Mouse (Mus musculus) testis, postnatal 14 days (tissue): ENCODE data around the gene Galnt13.
"Not testable (repeated sequence)": the region's sequence is repeated elsewhere in the genome, so short reads cannot be mapped to it uniquely, and the experiment has no call there.

Experiments used
- DNase-seq: peaks from one replicate; pipeline ENCODE4 v3.0.0; 2021; ENCODE audit warnings: low spot score

Galnt13 gene

DNA sequence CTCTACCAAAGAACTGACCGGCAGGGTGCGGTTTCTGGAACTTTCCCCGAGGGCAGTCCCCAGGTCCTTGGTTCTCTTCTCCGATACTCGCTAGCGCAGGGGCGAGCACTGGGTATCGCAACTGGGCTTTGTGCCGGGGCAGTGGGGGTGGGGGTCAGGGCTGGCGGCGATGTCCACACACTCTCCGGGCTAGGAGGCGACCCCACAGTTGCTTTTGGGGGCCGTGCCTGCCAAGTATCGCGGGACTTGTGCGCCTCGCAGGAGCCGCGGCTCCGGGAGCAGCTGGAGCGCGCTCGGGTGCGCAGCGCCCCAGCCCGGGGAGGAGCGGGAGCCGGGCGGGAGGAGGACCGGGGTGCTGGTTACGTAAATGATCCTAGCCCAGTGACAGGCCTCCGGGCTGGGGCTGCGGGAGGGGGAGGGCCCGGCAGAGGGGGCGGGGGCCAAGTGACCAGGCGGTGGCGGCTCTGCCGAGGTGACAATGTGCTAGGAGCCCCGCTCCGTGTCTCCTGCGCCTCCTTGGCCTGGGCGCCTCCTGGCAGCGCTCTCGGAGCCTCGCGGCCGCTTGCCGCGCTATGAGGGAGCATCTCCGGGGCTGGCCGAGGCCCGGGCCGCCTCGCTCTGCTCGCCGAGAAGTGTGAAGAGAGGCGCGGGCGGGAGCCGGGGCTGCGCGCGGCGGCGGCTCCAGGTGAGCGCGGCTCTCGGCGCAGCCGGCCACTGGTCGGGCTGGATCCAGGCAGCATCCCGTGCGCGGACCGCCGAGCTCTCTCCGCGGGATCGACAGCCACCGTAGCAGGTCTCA, at the start of gene Galnt13:
Gene Galnt13, plus strand, starts transcription at position 381 of the 799 bp plus-strand sequence.
- DNase-seq, result peak; percentile 17

DNA sequence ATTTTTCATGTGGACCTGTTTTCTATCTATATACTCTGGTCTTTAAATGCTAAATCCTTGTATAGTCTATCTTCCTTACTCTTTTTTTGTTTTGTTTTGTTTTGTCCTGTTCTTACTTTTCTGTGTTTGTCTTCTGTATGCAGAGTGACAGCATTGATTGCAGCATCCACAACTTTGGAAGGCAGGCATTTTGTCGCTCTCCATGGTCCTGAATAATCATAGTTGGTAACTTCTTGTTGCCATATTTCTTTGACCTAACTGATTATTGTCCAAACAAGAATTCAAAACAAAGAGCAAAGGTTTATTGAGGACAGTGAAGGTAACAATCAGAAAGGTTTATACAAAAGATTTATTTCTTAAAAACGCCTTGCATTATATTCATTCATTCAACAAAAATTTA, 5.1 kb upstream of the Galnt13 start:
- no peak for DNase-seq

DNA sequence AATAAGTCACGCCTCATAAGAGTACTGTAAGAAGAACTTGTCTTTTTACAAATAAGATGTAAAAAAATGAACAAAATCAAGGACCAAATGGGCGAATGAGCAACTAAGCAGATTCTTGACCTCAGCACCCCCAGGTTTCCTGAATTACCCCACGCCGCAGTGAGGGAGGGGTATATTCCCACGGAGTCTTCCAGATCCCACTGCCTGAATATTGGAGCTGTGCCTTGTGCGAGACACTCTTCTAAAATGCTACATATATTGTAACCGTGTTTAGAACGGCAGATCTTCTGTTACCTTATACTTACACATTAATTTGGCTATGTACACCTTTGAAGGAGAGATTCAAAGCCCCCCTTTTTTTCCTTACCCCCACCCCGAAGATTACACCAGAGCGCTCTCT, 737 bp upstream of the Galnt13 start:
- DNase-seq, result no peak

DNA sequence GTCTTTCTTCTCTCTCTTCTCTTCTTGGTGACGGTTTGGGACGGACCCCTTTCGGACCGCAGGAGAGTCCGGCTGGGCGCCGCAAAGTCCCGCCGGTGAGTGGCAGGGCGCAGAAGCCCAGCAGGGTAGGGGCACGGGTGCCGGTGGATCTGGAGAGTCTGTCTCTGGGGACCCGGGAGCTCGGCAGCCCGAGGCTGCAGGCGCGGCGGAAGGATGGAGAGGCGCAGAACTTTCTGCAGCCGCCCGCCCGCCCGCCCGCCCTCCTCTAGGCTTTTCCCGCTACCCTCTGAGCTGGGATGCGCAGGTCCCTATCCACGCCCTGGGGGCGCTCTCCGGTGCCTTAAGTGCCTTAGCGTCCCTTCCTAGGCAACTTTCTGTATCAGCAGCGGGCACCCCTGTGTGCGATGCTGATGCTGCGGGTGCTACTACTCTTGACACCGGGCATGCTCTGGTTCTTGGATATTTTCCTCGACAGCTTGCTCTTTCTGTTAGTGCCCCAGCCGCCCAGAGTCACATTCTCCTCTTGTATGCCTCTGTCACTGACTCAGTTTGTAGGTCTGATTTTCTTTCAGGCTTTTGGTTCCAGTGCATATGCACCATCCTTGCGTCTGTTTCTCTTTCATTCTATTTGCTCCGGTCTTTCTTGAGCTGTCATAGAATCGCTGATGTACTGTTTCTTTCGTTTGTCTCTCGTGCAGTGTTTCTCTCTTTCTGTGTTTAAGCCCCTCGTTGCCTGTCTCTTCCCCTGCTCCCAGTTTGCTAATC, 801 bp downstream of the Galnt13 start:
- peak; percentile 7 for DNase-seq

- peak; percentile 4 for DNase-seq
Observed at GRCm38 (mm10) chr2:54437501-54437830, 1.3 kb downstream of the Galnt13 start.

- DNase-seq, result no peak
Observed at GRCm38 (mm10) chr2:54442734-54443500, 6.8 kb downstream of the Galnt13 start.

DNA sequence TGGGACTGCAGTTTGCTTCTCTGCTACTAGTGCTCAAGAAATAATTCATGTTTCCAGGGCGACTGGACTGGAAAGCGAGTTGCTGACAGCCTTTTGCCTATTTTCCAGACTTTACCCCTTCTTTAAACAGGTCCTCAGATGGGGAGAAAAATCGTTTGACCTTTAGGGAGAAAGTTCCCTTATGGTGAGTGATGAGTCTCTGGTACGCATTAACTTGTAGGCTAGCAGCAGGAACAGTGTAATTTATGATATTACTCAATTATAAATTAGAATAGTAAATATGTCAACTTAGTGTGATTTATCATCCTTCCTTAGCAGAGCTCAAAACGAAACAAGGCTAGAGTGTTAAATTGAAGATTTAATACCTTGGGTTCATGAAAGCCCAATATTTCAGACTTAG, 47.3 kb downstream of the Galnt13 start:
- DNase-seq, result no peak

GRCm38 (mm10) chr2:54522989-54523388, 86.9 kb downstream of the Galnt13 start:
- no peak for DNase-seq

DNA sequence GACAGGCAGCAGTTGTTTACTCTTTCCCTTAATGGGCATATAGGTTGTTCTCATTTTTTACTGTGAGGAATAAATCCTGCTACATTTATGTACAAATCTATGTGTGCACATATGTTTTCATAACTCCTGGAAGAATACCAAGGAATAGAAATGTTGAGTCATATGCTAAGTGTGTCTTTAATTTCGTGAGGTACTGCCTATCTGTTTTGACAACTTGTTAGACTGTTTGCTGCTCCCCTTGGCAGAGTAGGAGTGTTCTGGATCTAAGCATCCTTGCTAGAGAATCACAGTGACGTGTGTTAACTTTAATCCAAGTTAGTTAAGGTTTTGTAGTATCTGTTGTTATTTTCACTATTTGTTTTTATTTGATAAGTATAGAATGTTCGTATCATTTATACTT, 91.0 kb downstream of the Galnt13 start:
- DNase-seq, result no peak

GRCm38 (mm10) chr2:54558357-54559153, 122.4 kb downstream of the Galnt13 start:
- DNase-seq, result no peak

DNA sequence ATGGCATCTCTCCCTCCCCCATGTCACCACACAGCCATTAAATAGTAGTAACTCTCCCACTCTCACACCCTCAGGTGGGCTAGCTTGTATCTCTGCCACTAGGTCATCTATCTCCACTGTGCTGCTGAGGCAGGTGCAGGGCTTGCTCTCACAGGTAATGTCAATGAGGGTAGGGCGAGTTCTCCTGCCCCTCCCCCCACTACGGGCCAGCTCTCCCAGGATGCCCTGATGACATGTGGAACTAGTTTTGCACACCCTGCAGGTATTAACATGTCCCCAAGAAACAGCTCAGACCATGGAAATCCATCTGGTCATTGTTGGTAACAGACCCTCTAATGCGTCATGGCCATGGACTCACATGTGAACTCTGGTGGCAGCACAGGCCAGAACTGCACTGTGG, 129.0 kb downstream of the Galnt13 start:
- DNase-seq, result no peak

GRCm38 (mm10) chr2:54567186-54567585, 131.1 kb downstream of the Galnt13 start:
- no peak for DNase-seq

- DNase-seq, result no peak
Observed at GRCm38 (mm10) chr2:54567632-54568031, 131.5 kb downstream of the Galnt13 start.

GRCm38 (mm10) chr2:54713817-54714216, 277.7 kb downstream of the Galnt13 start:
- DNase-seq, result not testable (repeated sequence)

DNA sequence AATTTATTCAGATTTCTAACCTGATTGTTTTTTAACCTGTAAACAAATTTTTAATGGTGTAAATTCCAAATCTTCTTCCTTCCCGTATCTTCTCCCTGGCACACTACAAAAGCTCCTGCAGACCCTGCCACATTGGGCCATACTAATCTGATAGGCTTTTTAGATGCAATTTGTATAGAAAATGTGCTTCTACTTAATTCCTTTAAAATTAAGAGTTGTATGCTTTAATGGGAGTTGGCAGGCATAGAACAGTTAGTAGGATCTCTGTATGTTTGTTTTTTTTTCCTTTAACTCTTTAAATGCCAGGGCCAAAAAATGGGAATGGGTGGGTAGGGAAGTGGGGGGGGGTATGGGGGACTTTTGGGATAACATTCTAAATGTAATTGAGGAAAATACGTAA, 315.1 kb downstream of the Galnt13 start:
- DNase-seq, result no peak

DNA sequence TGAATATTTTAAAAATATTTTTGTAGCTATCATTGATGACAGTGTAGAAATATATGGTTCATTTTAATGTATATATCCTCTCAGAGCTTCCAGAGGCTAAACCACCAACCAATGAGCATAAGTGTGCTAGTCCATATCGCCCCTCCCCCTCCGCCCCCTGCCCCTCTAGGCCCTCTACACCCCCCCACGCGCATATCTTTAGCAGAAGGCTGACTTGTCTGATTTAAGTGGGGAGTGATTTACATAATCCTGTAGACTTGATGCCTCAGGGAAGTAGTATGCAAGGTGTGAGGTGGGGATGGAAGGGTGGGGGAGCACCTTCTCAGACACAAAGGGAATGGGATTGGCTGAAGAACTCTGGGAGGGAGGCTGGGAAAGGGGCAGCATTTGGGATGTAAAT, 323.7 kb downstream of the Galnt13 start:
- DNase-seq, result no peak

DNA sequence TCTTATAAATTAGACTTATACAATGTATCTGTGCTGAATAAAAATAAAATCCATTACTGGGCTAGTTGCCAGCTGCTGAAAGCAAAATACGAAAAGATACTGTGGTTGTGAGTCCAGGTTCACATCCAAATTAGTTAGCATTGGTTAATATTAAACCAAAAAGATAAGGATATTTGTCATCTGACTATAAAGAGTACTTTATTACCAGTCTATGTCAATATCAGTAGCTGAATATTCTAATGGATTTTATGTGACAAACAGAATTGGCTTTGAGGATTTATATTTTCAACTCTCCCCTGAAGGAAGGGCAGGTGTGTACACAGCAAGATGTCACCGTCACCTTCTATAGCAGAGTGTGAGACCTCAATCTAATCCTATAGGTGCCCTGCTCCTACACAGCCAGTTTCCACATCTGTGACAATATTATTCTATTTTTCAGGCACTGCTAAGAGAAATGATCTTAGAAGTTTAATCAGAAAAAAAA, 342.7 kb downstream of the Galnt13 start:
- no peak for DNase-seq

- no peak for DNase-seq
Observed at GRCm38 (mm10) chr2:54813670-54814256, 377.6 kb downstream of the Galnt13 start.

GRCm38 (mm10) chr2:54841245-54841644, 405.1 kb downstream of the Galnt13 start:
- DNase-seq, result no peak

- DNase-seq, result no peak
Observed at GRCm38 (mm10) chr2:54906282-54907060, 470.4 kb downstream of the Galnt13 start.
